Mouse (Mus musculus) embryonic facial prominence, embryonic 11.5 days (tissue): Measurements from ENCODE around the gene Nt5c1a. TPM values are rescaled to one million over a fixed set of nuclear protein-coding genes. Genes with fewer than 3 reads are reported as not detected.
A peak's percentile ranks its signal among the peaks of the same experiment; 100 is the strongest.

Source experiments
- ATAC-seq: fragments of 200-750 bp; cut with Nextera tagmentation; replicated peaks from 2 replicates; pipeline ENCODE4 v1.8.0; 2017; ENCODE audit warnings: low read depth; ENCODE audit not compliant: insufficient number of reproducible peaks, low FRiP score, low TSS enrichment
- DNase-seq: peaks from one replicate; pipeline ENCODE4 v3.0.0-alpha.2; 2015; ENCODE audit warnings: low spot score
- H3K27ac ChIP-seq: fragments of 300-500 bp; sonication (generic); replicated peaks from 2 replicates; pipeline ENCODE4 v1.5.1; 2014; ENCODE audit warnings: mild to moderate bottlenecking, low read depth, low read length, control low read depth
- H3K27me3 ChIP-seq: fragments of 300-500 bp; sonication (generic); 2 replicates; pipeline ENCODE4 v1.6.1; 2014; ENCODE audit warnings: mild to moderate bottlenecking, low read length, moderate library complexity, mixed read lengths; ENCODE audit not compliant: control insufficient read depth, insufficient read depth
- H3K36me3 ChIP-seq: fragments of 300-500 bp; sonication (generic); replicated peaks from 2 replicates; pipeline ENCODE4 v1.6.1; 2014; ENCODE audit warnings: low read depth, mild to moderate bottlenecking, low read length, moderate library complexity, mixed read lengths; ENCODE audit not compliant: control insufficient read depth, insufficient read depth
- H3K4me1 ChIP-seq: fragments of 300-500 bp; sonication (generic); 2 replicates; pipeline ENCODE4 v1.6.1; 2014; ENCODE audit warnings: low read length, mixed read lengths; ENCODE audit not compliant: control insufficient read depth, insufficient read depth
- H3K4me2 ChIP-seq: fragments of 300-500 bp; sonication (generic); 2 replicates; pipeline ENCODE4 v1.6.1; 2014; ENCODE audit warnings: low read depth, mild to moderate bottlenecking, control low read depth, low read length, moderate library complexity
- H3K4me3 ChIP-seq: fragments of 300-500 bp; sonication (generic); 2 replicates; pipeline ENCODE4 v1.5.1; 2014; ENCODE audit warnings: low read depth, low read length, control low read depth
- H3K9ac ChIP-seq: fragments of 300-500 bp; sonication (generic); replicated peaks from 2 replicates; pipeline ENCODE4 v1.6.1; 2014; ENCODE audit warnings: mild to moderate bottlenecking, control low read depth, low read length
- H3K9me3 ChIP-seq: fragments of 300-500 bp; sonication (generic); replicated peaks from 2 replicates; pipeline ENCODE4 v1.6.1; 2016; ENCODE audit warnings: mild to moderate bottlenecking, low read length, inconsistent platforms, mixed read lengths; ENCODE audit not compliant: control insufficient read depth
- WGBS: fragments of 180-500 bp; shearing (Covaris S2); extraction: QIAGEN DNeasy Blood & Tissue Kit; methylation state at CpG from one replicate; pipeline ENCODE4 v1.1.7; 2014; 5-methylcytosine and 5-hydroxymethylcytosine counted together
- polyA plus RNA-seq: library from polyadenylated mRNA; unstranded; fragments of >200 nt; fragmentation: Nextera tagmentation; extraction: Ambion mirVana; gene quantifications from 2 replicates; pipeline ENCODE4 v1.2.1, GENCODE M21; 2014

The Nt5c1a gene
- polyA plus RNA-seq, 1 experiment from 2014 or later = not detected

DNA sequence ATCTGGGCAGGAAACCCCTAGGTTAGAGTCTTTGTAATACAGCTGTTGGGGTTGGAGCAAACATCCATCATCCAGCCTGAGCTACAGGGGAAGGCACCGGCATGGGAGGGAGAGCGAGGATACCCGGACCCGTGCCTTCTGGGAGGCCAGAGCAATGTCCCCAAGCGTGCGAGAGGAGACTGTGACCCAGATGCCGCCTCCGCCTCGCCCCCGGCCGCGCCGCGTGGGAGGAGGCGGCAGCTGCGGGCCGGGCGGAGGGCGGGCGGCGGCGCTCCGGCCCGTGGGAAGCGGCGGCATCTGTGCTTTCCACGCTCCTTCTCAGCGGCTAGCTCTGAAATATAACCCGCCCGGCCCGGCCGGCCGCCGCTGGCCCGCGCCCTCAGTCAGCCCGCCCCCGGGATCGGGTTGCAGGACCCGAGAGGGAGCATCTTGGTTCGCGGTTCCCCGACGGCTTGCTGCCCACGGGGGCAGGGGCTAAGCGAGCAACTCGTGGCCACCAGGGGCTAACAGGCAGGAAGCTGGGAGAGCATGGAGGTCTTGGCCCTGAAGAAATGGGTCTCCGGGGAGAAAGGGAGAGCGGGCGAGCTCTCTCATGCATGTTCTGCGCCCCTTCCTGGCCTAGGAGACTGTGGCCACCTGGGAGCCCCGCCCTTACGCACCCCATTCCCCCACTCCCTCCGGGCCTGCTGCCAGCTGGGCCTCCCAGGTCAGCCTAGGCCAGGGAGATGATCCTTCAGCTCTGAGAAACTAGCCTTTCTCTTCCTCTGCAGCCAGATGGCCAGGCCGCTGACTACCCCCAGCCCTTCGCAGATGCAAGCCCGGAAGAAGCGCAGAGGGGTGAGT, 38.3 kb downstream of the Nt5c1a start:
- Histone ChIP-seq H3K9ac (peak overlapping the region; percentile 43; the same call in 1 of the 2 replicates), H3K4me1 (peaks cover 12% of the 10 kb centered on the region), H3K4me2 (peak overlapping the region; percentile 75), H3K27ac (0 out of 2 replicates have a peak overlapping the region, but pooled peaks have one; percentile 47), H3K4me3 (peak overlapping the region; percentile 28), H3K27me3 (no peaks in the 10 kb centered on the region), H3K36me3 (no peaks in the 10 kb centered on the region), H3K9me3 (no peaks in the 10 kb centered on the region)
- DNase-seq = peak; percentile 73
- ATAC-seq = peak; percentile 53
- WGBS = 4% methylated on average over 58 of the region's 58 CpGs

DNA sequence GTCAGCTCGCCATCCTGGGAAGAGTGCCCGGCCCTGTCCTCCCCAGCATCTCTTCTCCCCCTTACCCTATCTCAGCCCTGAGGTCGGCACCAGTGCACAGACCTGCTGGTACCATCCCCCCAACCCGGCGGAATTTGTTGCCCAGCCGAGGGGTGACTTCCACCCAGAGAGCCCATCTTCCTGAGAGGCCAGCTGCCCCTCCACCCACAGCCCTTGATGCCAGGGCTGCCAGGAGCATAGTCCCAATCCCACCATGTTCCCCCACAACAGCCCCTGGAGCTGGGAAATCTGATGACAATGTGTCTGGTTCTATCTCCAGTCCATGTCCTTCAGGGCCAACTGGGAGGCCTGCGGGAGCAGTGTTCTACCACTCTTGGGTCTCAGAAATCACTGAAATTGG, 44.9 kb downstream of the Nt5c1a start:
- no peak overlapping the region for H3K4me2 ChIP-seq
- 82% methylated on average over 7 of the region's 7 CpGs for WGBS
- no peaks in the 10 kb centered on the region for H3K36me3 ChIP-seq
- H3K4me3 ChIP-seq = no peak overlapping the region
- H3K4me1 ChIP-seq = 0 out of 2 replicates have a peak, but pooled peaks cover 3% of the 10 kb centered on the region
- H3K27ac ChIP-seq = no peak overlapping the region
- H3K9ac ChIP-seq = no peak overlapping the region
- no peak for DNase-seq
- H3K27me3 ChIP-seq = no peaks in the 10 kb centered on the region
- H3K9me3 ChIP-seq = no peaks in the 10 kb centered on the region
- no peak for ATAC-seq

DNA sequence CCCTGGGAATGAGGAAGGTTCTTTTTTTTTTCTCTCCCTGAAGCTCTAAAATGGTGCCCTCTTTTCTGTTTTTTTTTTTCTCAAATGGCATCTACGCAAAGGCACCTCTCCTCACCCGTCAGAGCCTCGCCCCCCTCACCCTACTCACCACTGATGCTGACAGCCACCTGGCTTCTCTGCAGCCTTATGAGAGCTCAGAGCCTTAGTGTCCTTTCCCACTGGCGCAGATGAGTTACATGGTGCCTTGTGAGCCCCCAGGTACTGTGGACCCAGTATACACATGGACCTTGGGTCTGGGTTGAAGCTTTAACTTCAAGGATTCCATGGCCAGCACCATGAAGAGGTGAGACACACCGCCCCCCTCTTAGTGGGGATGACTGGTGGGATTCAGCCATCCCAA, 45.3 kb downstream of the Nt5c1a start:
- Histone ChIP-seq H3K9ac (no peak overlapping the region), H3K27ac (no peak overlapping the region), H3K4me3 (no peak overlapping the region), H3K4me2 (no peak overlapping the region), H3K36me3 (no peaks in the 10 kb centered on the region), H3K27me3 (no peaks in the 10 kb centered on the region), H3K9me3 (no peaks in the 10 kb centered on the region), H3K4me1 (0 out of 2 replicates have a peak, but pooled peaks cover 3% of the 10 kb centered on the region)
- DNase-seq (no peak), ATAC-seq (no peak)
- WGBS = 94% methylated on average over 5 of the region's 5 CpGs

DNA sequence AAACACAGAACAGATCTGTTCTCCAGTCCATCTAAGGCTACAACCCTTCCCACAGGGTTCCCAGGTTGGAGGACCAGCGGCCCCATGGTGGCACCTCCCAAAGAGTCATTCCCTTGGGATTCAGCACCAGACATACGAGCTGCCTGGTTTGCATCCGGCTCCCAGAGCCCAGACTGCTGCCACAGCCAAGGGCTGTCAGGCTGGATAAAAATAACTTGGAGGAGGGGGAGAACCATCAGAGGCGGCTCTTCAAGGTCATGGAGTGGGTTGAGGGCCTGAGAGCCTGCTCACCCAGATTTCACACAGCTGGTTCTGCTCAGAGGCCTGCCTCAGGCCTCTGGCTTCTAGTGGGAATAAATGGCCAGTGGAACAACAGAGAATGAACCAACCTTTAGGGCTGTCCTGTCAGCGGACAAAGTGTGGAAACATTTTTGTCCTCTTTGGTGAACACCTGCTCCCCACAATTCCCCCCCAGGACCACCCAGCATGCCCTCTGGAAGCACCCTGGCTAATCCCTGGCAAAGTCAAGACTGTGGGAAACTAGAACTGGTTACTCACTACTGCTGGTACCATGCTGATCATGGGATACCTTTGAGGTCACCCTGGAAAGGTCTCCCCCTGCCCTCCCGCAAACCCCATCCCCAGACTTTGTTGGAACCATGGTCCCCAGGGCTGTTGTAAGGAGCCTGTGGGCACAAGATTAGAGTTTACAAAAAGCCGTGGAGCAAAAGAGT, 46.0 kb downstream of the Nt5c1a start:
- WGBS = 42% methylated on average over 7 of the region's 7 CpGs
- Histone ChIP-seq H3K4me3 (no peak overlapping the region), H3K9me3 (no peaks in the 10 kb centered on the region), H3K4me2 (no peak overlapping the region), H3K36me3 (no peaks in the 10 kb centered on the region), H3K27ac (no peak overlapping the region), H3K9ac (no peak overlapping the region), H3K27me3 (no peaks in the 10 kb centered on the region), H3K4me1 (0 out of 2 replicates have a peak, but pooled peaks cover 3% of the 10 kb centered on the region)
- DNase-seq = peak; percentile 52
- ATAC-seq = 0 out of 2 replicates have a peak, but pooled peaks have one; percentile 31

DNA sequence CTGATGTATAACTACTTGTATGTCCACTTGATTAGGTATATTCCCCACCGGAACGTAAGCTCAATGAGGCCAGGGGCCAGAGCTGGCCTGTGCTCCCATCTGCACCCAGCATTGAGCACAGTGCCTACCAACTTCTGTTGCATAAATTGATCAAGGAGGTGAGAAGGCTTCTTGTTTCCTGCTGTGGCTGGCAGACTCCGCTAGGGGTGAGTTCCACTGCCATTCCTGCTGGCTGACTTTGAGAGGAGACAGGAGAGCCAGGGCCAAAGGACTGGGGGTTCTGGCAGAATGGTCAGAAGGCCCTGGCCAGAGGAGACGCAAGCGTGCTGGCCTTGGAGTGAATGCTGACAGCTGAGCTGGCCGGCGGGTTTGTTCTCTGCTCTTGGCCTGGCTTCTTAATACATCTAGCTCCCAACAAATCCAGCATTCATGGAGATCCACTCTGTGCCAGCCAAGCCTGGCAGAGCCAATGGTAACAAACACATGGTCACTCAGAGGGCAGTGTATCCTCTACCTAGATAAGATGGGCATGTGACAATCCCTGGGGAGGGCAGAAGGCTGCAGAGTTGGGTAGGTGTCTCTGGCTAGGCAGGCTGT, 47.8 kb downstream of the Nt5c1a start:
- Histone ChIP-seq H3K4me1 (0 out of 2 replicates have a peak, but pooled peaks cover 3% of the 10 kb centered on the region), H3K36me3 (no peaks in the 10 kb centered on the region), H3K27ac (no peak overlapping the region), H3K27me3 (no peaks in the 10 kb centered on the region), H3K9ac (no peak overlapping the region), H3K9me3 (no peaks in the 10 kb centered on the region), H3K4me3 (no peak overlapping the region), H3K4me2 (no peak overlapping the region)
- ATAC-seq (no peak), DNase-seq (no peak)
- WGBS = 69% methylated on average over 7 of the region's 7 CpGs

DNA sequence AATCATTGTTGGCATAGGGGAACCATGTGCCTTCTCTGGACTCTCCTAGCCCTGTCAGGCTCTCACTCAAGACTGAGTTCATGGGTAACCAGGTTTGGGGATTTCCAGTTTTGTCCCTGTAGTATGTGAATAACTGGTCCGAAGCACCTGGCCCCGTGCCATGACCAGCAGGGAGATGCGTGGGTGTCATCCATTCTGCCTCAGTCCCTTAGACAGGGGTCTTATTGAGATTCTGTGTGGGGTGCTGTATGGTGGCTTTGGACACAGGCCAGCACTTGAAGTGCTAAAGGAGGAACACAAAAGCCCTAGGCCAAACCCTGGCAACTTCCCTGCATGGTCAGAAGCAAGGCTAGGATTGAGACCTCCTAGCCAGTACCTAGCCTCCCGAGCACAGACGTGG, 50.9 kb downstream of the Nt5c1a start:
- 0 out of 2 replicates have a peak, but pooled peaks cover 2% of the 10 kb centered on the region for H3K4me1 ChIP-seq
- ATAC-seq (no peak), DNase-seq (no peak)
- no peak overlapping the region for H3K27ac ChIP-seq
- no peak overlapping the region for H3K4me2 ChIP-seq
- H3K36me3 ChIP-seq = no peaks in the 10 kb centered on the region
- H3K9ac ChIP-seq = no peak overlapping the region
- no peaks in the 10 kb centered on the region for H3K27me3 ChIP-seq
- 94% methylated on average over 5 of the region's 5 CpGs for WGBS
- no peaks in the 10 kb centered on the region for H3K9me3 ChIP-seq
- no peak overlapping the region for H3K4me3 ChIP-seq

DNA sequence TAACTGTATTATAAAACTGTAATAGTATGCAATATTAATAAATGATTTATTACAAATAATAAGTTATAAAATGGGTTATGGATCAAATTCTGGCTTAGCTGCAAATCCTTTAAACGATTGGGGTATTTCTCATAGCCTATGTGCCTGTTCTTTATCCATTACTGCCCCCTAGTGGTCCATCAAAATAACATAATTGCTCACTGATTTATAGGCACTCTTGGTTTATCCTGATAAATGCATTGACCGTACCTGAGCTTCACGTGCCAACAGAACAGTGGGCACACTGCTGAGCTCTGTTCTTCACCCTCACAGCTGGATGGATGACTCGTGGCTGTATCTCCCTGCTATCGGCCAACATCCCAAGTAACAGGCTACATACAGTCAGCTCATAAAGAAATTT, 53.3 kb downstream of the Nt5c1a start:
- H3K27ac ChIP-seq = no peak overlapping the region
- 23% methylated on average over 5 of the region's 5 CpGs for WGBS
- no peak overlapping the region for H3K9ac ChIP-seq
- no peaks in the 10 kb centered on the region for H3K4me1 ChIP-seq
- no peaks in the 10 kb centered on the region for H3K36me3 ChIP-seq
- DNase-seq (peak; percentile 81), ATAC-seq (no peak)
- no peak overlapping the region for H3K4me2 ChIP-seq
- no peak overlapping the region for H3K4me3 ChIP-seq
- H3K9me3 ChIP-seq = no peaks in the 10 kb centered on the region
- no peaks in the 10 kb centered on the region for H3K27me3 ChIP-seq
